Mouse (Mus musculus) heart, postnatal 0 days (tissue): ENCODE results near the gene Taf10. TPM values are rescaled to one million over a fixed set of nuclear protein-coding genes. Genes with fewer than 3 reads are reported as not detected.

Source experiments
- ATAC-seq: fragments of 200-750 bp; cut with Nextera tagmentation; 2 replicates; pipeline ENCODE4 v1.8.0; 2017; ENCODE audit warnings: low read depth, moderate number of reproducible peaks, moderate library complexity; ENCODE audit not compliant: insufficient read depth
- DNase-seq: peaks from one replicate; pipeline ENCODE4 v3.0.0-alpha.2; 2016; ENCODE audit warnings: low spot score
- H3K27ac ChIP-seq: fragments of 300-500 bp; sonication (generic); 2 replicates; pipeline ENCODE4 v1.5.1; 2014; ENCODE audit warnings: low read depth, mild to moderate bottlenecking
- H3K27me3 ChIP-seq: fragments of 300-500 bp; sonication (generic); 2 replicates; pipeline ENCODE4 v1.6.1; 2014; ENCODE audit warnings: low read length, mixed read lengths; ENCODE audit not compliant: control insufficient read depth, insufficient read depth
- H3K36me3 ChIP-seq: fragments of 300-500 bp; sonication (generic); replicated peaks from 2 replicates; pipeline ENCODE4 v1.6.1; 2014; ENCODE audit warnings: low read length, mixed read lengths; ENCODE audit not compliant: control insufficient read depth, insufficient read depth
- H3K4me1 ChIP-seq: fragments of 300-500 bp; sonication (generic); 2 replicates; pipeline ENCODE4 v1.6.1; 2014; ENCODE audit warnings: antibody characterized with exemption; ENCODE audit not compliant: control insufficient read depth, insufficient read depth
- H3K4me2 ChIP-seq: fragments of 300-500 bp; sonication (generic); 2 replicates; pipeline ENCODE4 v1.6.1; 2014; ENCODE audit warnings: low read depth, mild to moderate bottlenecking, low read length, moderate library complexity
- H3K4me3 ChIP-seq: fragments of 300-500 bp; sonication (generic); 2 replicates; pipeline ENCODE4 v1.5.1; 2014; ENCODE audit warnings: low read depth, low read length
- H3K9ac ChIP-seq: fragments of 300-500 bp; sonication (generic); replicated peaks from 2 replicates; pipeline ENCODE4 v1.6.1; 2014; ENCODE audit warnings: low read depth, low read length, mixed read lengths
- H3K9me3 ChIP-seq: fragments of 300-500 bp; sonication (generic); replicated peaks from 2 replicates; pipeline ENCODE4 v1.6.1; 2016; ENCODE audit warnings: low read length; ENCODE audit not compliant: control insufficient read depth
- CTCF ChIP-seq: IDR thresholded peaks from 2 replicates; pipeline ENCODE4 v1.5.1; 2016; ENCODE audit warnings: antibody characterized with exemption, control low read depth, low read depth
- EP300 ChIP-seq: IDR thresholded peaks from 2 replicates; pipeline ENCODE4 v1.6.1; 2016; ENCODE audit warnings: antibody characterized with exemption, low read depth
- WGBS: fragments of 180-500 bp; shearing (Covaris S2); extraction: QIAGEN DNeasy Blood & Tissue Kit; methylation state at CpG from one replicate; pipeline ENCODE4 v1.1.7; 2014; 5-methylcytosine and 5-hydroxymethylcytosine counted together
- polyA plus RNA-seq: library from polyadenylated mRNA; unstranded; fragments of >200 nt; fragmentation: Nextera tagmentation; extraction: Ambion mirVana; gene quantifications from 2 replicates; pipeline ENCODE4 v1.2.1, GENCODE M21; 2015
- total RNA-seq: library from RNA; depleted of rRNA; stranded (reverse); fragments of >200 nt; gene quantifications from 2 replicates; pipeline ENCODE4 v1.2.3, GENCODE M21; 2014; ENCODE audit warnings: low replicate concordance

Taf10 gene
- total and polyA plus RNA-seq, 2 experiments from 2014 or later = 80.1 to 108 TPM

DNA sequence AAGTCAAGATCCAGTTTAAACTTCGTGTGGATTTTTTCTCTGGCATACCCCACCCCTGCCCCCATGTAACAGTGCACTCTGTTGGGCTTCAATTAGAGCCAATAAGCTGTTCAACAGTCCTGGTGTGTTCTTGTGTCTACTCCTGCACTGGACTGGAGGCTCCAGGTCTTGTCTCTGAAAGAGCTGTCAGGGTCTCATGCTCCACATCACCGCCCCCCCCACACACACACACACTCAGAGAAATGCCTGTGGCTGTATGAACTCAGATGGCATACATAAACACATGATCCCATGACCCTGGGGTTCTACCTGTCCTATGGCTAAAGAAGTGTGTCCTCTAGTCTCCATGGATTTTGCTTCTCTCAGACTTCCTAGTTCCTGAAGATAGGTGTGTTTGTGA lies 31.9 kb upstream of the Taf10 start:
- ATAC-seq (no peak), DNase-seq (no peak)
- H3K4me1 ChIP-seq = no peaks in the 10 kb centered on the region
- H3K4me2 ChIP-seq = no peak overlapping the region
- H3K9ac ChIP-seq = no peak overlapping the region
- TF ChIP-seq CTCF = no peak
- no peak for TF ChIP-seq EP300
- WGBS = 76% methylated on average over 2 of the region's 2 CpGs
- no peak overlapping the region for H3K4me3 ChIP-seq
- no peaks in the 10 kb centered on the region for H3K9me3 ChIP-seq
- H3K36me3 ChIP-seq = peaks cover 14% of the 10 kb centered on the region; the same call in 1 of the 2 replicates
- no peak overlapping the region for H3K27ac ChIP-seq
- H3K27me3 ChIP-seq = no peaks in the 10 kb centered on the region

DNA sequence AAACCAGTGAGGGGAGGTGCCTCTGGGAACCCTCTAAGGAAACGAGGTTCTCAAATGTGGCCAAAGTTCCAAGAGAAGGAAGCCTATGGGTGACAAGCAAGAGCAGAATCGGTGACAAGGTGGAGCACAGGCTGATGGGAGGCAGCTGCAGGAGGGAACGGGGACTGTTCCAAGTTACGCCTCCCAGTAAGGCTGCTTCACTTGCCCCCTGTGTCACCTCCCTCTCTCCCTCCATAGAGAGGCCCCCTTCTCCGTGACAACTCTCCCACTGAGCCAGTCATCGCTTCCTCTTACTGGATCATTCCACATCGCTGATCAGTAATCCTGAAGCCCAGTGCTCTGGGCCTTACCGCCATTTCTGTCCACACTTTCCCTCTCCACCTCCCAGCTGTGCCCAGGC lies 30.5 kb upstream of the Taf10 start:
- Histone ChIP-seq H3K27me3 (no peaks in the 10 kb centered on the region), H3K4me2 (no peak overlapping the region), H3K9ac (no peak overlapping the region), H3K4me3 (no peak overlapping the region), H3K4me1 (no peaks in the 10 kb centered on the region), H3K27ac (no peak overlapping the region), H3K36me3 (peaks cover 14% of the 10 kb centered on the region; the same call in 1 of the 2 replicates), H3K9me3 (no peaks in the 10 kb centered on the region)
- no peak for TF ChIP-seq EP300
- no peak for TF ChIP-seq CTCF
- ATAC-seq = peak; percentile 22; the same call in 1 of the 2 replicates
- WGBS = 55% methylated on average over 7 of the region's 8 CpGs
- no peak for DNase-seq

DNA sequence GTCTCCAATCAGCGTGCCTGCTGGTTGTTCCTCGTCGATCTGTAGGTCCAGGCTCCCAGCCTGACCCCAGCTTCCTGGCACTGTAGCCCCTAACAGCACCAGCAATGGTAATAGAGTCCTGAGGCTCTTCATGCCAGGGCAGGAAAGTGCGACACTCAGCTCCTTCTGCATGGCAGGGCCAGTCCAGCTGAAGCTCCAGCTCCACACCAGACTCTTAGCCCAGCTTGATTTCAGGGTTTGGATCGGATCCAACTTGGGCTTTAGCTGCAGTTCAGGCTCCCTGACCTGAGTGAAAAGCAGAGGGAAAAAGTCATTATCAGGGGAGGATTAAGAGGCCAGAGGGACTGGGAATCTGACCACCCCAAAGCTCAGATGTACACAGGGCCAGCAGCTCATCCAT lies 28.9 kb upstream of the Taf10 start:
- Histone ChIP-seq H3K27me3 (no peaks in the 10 kb centered on the region), H3K4me1 (no peaks in the 10 kb centered on the region), H3K27ac (no peak overlapping the region), H3K9ac (no peak overlapping the region), H3K4me2 (no peak overlapping the region), H3K9me3 (no peaks in the 10 kb centered on the region), H3K4me3 (no peak overlapping the region), H3K36me3 (peaks cover 14% of the 10 kb centered on the region; the same call in 1 of the 2 replicates)
- no peak for TF ChIP-seq EP300
- no peak for TF ChIP-seq CTCF
- DNase-seq (no peak), ATAC-seq (no peak)
- WGBS = 75% methylated on average over 5 of the region's 5 CpGs

DNA sequence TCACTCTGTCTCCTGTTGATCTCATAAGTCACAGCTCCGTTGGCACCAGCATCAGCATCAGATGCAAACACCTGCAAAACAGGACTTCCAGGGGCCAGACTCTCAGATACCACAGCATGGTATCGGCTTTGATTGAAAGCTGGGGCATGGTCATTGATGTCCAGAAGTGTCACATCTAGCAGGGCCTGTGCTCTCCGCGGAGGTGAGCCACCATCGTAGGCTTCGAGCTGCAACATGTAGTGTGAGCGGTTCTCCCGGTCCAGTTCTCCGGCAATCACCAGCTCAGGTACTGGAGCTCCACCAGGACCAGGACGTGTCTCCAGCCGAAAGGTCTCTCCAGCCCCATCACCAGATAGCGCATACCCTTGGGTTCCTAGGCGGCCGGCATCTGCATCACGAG lies 28.2 kb upstream of the Taf10 start:
- Histone ChIP-seq H3K27me3 (no peaks in the 10 kb centered on the region), H3K4me2 (no peak overlapping the region), H3K9me3 (no peaks in the 10 kb centered on the region), H3K9ac (no peak overlapping the region), H3K36me3 (peaks cover 14% of the 10 kb centered on the region; the same call in 1 of the 2 replicates), H3K27ac (no peak overlapping the region), H3K4me1 (no peaks in the 10 kb centered on the region), H3K4me3 (no peak overlapping the region)
- ATAC-seq (no peak), DNase-seq (no peak)
- TF ChIP-seq CTCF (no peak), EP300 (no peak)
- 89% methylated on average over 15 of the region's 15 CpGs for WGBS

DNA sequence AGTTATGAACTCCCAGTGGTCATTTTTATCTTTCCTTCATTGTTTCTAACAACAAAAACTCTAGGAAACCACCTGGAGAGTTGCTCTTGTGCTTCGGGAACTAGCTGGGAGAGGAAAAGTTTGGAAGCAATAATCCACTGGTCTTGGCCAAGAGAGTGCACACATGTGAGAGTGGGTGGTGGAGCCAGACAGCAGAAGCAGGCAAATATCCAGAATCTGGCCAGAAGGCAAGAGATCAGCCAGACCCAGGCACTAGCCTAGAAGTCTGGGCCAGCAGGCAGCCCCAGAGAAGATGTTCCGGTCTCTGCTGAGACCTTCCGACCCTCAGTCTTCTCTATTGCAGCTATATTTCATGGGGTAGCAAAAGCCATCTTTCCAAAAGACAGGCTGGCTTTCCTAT lies 25.8 kb upstream of the Taf10 start:
- no peaks in the 10 kb centered on the region for H3K9me3 ChIP-seq
- H3K27ac ChIP-seq = no peak overlapping the region
- H3K27me3 ChIP-seq = no peaks in the 10 kb centered on the region
- peaks cover 14% of the 10 kb centered on the region; the same call in 1 of the 2 replicates for H3K36me3 ChIP-seq
- no peak overlapping the region for H3K9ac ChIP-seq
- H3K4me2 ChIP-seq = no peak overlapping the region
- DNase-seq = no peak
- H3K4me1 ChIP-seq = no peaks in the 10 kb centered on the region
- H3K4me3 ChIP-seq = no peak overlapping the region
- no peak for ATAC-seq
- no peak for TF ChIP-seq CTCF
- no peak for TF ChIP-seq EP300
- 68% methylated on average over 3 of the region's 3 CpGs for WGBS

DNA sequence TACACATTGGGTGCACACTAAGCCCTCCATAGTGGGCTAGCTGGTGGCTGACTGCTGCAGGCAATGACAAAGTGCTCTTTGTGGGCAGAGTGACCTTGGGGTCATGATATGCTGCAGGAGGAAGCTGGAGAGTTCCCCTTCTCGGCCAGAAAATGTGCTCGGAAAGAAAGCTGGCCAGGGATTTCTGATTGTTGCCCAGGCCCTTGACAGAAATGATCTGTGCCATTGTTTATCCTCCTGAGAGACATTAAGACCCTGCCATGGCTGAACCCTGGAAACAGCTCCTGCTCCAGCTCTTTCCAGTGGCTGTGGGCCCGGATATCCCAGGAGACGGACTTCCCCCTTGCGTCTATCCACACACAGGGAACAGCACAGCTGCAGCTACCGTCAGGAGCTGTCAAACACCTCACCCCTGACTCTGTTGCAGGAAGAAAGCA lies 23.6 kb upstream of the Taf10 start:
- TF ChIP-seq EP300 = no peak
- no peak for TF ChIP-seq CTCF
- H3K4me2 ChIP-seq = no peak overlapping the region
- no peak overlapping the region for H3K4me3 ChIP-seq
- DNase-seq (no peak), ATAC-seq (no peak; the same call in 1 of the 2 replicates)
- peak overlapping the region; percentile 32 for H3K27ac ChIP-seq
- peaks cover 27% of the 10 kb centered on the region; the same call in 1 of the 2 replicates for H3K36me3 ChIP-seq
- peaks cover 16% of the 10 kb centered on the region; the same call in 1 of the 2 replicates for H3K27me3 ChIP-seq
- no peak overlapping the region for H3K9ac ChIP-seq
- 0 out of 2 replicates have a peak, but pooled peaks cover under 1% of the 10 kb centered on the region for H3K4me1 ChIP-seq
- 22% methylated on average over 6 of the region's 6 CpGs for WGBS
- no peaks in the 10 kb centered on the region for H3K9me3 ChIP-seq
